Mouse (Mus musculus): ENCODE data around the gene Jph3.

The Jph3 gene

DNA sequence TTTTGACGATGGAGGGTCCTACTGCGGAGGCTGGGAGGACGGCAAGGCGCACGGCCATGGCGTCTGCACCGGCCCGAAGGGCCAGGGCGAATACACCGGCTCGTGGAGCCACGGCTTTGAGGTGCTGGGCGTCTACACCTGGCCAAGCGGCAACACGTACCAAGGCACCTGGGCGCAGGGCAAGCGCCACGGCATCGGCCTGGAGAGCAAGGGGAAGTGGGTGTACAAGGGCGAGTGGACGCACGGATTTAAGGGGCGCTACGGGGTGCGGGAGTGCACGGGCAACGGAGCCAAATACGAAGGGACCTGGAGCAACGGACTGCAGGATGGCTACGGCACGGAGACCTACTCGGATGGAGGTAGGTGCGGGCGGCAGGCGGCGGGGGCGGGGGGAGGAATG, 1.2 kb downstream of the Jph3 start:
- no peak for DNase-seq

DNA sequence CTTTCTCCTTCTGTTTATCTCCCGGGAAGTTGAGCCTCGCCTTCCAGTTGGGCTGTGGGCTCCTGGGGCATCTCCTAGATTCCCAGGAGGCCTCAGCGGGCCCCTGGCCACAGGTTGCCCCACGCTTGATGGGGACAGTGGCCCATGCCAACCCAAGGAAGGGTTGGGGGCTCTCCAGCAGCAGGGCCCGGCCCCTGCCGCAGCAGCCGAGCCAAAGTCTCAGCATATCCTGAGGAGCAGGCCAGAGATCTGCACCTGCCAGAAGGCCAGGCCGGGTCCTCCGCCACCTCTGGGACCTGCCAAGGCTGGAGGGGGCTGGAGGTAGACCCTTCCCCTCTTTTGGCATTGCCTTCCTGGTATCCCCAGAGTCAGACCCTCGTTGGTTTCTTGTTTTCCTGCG, 1.6 kb downstream of the Jph3 start:
- no peak for DNase-seq

GRCm38 (mm10) chr8:121731471-121732333, 2.3 kb downstream of the Jph3 start:
- no peak for DNase-seq

- DNase-seq: no peak
Measured at GRCm38 (mm10) chr8:121732334-121732665, 2.9 kb downstream of the Jph3 start.

GRCm38 (mm10) chr8:121734262-121734661, 4.8 kb downstream of the Jph3 start:
- DNase-seq: no peak

GRCm38 (mm10) chr8:121736236-121736635, 6.8 kb downstream of the Jph3 start:
- peak; percentile 44 for DNase-seq

- DNase-seq: no peak
Measured at GRCm38 (mm10) chr8:121740721-121741120, 11.3 kb downstream of the Jph3 start.

DNA sequence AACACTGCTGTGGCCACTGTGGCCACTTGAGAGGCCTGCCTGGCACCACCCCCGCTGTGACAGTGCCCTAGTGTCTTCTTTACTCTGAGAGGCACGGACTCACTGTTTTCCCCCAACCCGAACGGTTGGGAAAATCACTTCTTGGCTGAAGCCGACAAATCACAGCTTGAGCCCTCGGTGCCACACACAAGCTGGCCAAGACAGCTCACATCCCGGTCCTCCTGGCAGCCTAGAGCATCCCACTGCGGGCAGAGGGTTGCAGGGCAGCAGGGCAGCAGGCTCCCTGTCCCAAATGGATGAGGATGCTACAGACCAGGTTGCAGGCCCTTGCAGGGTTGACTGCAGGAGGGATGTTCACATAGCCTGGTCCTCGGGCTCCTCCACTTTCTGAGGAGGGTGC, 20.1 kb downstream of the Jph3 start:
- no peak for DNase-seq

DNA sequence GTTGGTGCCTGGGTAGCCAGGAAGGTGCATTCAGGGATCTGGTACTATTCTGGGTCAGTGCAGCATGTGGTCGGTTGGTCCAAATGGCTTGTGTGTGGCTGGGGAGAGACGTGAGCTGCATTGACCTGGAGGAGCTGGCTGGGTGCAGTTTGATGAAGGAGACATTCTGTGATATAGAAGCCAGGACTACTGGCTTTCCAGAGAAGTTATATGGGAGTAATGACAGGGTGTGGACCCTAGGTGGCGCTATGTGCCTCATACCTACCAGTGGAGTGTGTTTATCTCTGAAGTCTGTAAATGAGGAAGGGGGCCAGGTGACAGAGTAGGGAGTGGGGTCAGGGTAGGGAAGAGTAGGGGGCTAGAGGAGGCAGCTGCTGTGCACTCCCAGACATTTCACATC, 21.1 kb downstream of the Jph3 start:
- DNase-seq: no peak

GRCm38 (mm10) chr8:121751407-121751806, 22.0 kb downstream of the Jph3 start:
- peak; percentile 87 for DNase-seq

DNA sequence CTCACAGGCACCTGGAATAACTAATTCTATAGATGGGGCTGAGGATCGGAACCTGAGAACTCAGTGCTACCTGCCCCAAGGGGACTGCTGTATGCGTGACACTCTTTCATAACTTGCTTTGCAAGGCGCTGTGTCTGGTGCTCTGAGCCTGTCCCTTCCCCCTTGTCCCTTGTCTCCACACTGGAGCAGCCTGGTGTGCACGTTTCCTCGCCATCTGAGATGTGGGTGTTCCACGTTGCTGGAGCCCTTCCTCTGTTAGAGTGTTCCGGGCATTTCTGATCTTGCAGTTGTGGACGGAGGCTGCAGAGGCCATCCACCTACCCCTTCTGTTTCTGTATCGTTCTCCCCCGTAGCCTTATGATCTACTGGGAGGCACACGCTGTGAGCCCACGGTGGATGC, 29.0 kb downstream of the Jph3 start:
- no peak for DNase-seq

- no peak for DNase-seq
Measured at GRCm38 (mm10) chr8:121760484-121760883, 31.1 kb downstream of the Jph3 start.

GRCm38 (mm10) chr8:121761480-121761879, 32.1 kb downstream of the Jph3 start:
- DNase-seq: peak; percentile 37

DNA sequence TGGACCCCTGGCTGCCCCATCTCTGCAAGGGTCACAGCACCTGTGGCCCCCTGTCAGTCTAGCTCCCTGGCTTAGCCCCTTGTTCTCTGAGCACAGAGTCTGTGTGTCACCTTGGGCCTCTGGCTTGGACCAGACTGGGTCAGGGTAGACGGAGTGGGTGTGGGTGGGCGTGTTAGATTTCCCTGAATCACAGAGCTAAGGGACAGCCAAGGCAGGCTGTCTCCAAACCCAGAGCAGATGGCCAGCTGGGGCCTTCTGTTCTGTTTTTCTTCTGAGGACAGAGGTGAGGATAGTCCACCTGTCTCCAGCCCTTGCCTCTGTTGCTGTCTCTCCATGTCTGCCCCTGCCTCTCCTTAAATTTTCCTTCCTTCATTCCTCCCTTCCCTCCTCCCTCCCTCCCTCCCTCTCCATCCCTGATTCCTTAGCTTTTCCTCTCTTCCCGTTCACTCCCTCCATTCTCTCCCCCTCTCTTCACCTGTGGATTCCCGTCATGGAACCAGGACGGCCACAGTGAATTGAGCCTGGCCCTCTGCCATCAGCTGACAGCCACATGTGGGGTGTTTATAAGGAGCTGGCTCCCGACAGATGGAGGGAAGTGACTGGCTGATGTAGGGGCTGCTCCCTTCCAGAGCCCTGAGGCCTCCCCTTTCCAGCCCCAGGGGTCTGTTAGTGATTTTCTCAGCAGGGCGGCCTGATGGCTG, 33.7 kb downstream of the Jph3 start:
- DNase-seq: no peak

- no peak for DNase-seq
Measured at GRCm38 (mm10) chr8:121763700-121764013, 34.2 kb downstream of the Jph3 start.

DNA sequence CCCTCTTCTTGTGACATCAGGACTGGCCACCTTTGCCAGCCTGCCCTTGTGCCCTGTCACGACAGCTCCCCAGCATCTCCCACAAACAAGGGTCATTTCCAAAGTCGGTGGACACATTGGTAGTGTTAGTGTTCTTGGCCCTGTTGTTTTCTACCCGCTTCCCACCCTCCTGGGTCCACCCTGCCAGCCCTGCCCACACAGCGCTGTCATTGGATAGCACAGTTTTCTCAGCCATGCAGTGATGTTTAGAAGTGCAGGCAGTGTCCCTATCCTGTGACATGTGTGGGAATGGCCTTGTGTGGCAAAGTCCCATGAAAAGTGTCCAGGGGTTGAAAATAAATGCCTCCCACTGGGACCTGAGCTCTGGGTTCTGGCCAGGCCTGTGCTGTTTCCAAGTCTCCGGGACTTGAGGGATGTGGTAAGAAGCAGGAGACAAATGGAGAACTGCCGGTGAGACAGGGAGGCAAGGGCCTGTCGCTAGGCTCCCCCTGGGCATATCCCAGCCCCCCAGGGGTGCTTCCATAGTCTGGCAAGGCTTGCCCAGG, 36.2 kb downstream of the Jph3 start:
- DNase-seq: no peak

DNA sequence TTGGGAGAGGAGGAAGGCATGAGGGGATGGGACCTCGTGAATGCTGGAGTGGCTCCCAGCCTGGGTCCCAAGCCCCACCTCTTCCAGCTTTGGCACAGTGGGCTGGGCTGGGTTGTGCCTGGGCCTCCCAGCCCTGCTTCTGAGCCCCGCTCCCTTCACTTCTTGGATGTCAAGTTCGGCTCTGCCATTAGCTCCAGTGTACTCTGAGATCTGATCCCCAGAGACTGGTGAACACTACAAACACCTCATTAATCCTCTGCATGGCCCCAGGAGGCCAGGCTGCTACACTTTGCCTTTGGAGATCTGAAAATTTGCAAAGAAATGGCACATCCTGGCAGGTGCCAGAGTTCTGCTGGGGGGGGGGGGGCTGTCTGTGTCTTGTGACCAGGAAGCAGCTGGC, 39.7 kb downstream of the Jph3 start:
- DNase-seq: no peak

GRCm38 (mm10) chr8:121769621-121770020, 40.2 kb downstream of the Jph3 start:
- DNase-seq: no peak

DNA sequence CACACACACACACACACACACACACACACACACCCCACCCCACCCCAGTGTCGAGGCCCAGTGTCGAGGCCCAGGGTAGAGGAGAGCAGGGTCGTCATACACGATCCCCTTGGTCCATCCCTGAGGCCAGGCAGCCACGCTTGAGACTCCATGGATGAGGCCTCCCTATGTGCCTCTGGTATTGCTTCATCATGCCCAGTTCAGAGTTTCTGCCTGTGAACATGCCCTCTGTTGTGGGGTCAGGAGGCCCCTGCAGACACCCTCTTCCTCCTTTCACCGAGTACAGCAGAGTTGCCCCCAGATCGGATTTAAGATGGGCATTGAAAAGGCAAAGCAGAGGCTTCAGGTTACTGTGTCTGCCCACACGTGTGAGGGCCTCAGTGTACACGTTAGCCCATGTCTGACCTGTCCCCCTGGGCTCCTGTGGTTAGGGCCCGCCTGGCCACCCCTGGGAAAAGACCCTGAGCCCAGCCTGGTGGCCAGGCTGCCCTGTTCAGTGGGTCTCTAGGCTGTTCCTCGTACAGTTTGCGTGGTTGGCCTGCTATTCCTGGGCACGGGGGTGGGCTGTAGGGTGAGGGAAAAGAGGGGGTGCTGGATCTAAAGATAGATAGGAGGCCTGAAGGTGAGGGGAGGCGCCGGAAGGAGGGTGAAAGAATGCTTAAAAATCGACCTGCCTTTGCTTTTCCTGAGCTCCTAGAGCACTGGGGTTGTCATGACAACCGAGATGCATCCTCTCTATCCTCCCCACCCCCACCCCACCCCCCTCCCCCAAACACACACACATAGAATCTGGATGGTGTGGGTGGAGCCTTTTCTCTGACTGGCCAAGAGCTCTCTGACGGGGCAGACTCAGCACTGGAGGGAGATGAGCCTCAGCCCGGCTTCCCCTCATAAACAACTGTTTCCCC, 41.7 kb downstream of the Jph3 start:
- DNase-seq: no peak

DNA sequence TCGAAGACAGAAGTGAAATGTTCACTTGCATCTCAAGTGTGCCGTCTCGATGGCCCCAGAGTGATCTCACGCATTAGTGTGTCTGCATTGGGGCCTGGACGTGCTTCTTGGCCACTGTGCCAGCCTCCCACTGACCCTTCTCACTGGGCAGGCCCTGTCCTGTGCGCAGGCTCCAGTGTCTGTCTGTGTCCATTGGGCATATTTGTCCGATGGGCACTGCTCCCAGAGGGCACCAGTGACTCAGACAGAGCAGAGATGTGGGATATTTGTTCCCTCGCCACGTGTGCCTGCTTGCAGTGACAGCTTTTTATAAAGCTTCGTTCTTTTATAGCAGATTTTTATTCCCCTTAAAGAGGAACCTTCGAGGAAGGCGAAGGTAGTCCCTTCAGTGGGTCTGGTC, 44.5 kb downstream of the Jph3 start:
- DNase-seq: no peak

- no peak for DNase-seq
Measured at GRCm38 (mm10) chr8:121782493-121782892, 53.1 kb downstream of the Jph3 start.

- no peak for DNase-seq
Measured at GRCm38 (mm10) chr8:121786542-121786941, 57.1 kb downstream of the Jph3 start.

DNA sequence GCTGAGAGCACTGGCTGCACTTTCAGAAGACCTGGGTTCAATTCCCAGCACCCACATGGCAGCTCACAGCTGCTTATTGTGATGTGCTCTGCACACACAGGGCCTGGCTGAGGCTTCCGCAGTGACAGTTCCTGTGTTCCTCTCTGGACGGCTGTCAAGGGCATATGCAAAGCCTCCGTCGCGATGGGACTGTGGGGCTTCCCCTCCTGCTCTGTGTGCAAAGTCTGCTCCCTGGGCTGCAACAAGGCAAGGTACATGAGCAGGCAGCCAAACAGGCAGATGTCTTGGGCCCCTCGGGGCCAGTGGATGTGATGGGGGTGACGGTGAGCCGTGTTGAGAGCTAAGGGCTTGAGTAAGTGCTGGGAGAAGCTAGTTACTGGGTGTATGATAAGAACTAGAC, 59.4 kb downstream of the Jph3 start:
- DNase-seq: no peak
